Mouse (Mus musculus) T-helper 1 cell (primary cell): ENCODE measurements around the gene Abcg3.
"Not testable (repeated sequence)": the region's sequence is repeated elsewhere in the genome, so short reads cannot be mapped to it uniquely, and the experiment has no call there.

Source experiments
- in situ Hi-C: fragments of 300-600 bp; cut with MboI, MseI; formaldehyde crosslinking; loops from one replicate; pipeline ENCODE4 v1.15.1; 2025; ENCODE audit warnings: high pct_unique_total_duplicates

Gene Abcg3

GRCm38 (mm10) chr5:104982535-104982934 is at the start of gene Abcg3:
Abcg3 (minus strand) TSS chr5:104982718.
- in situ Hi-C loops: loop anchor here (10.0 kb wide), 1 partner anchor 332 kb away; no protein-coding TSS in a partner anchor

- in situ Hi-C loops: no loop called here
Measured at GRCm38 (mm10) chr5:105012551-105012950, 30.0 kb upstream of the Abcg3 start.

GRCm38 (mm10) chr5:105011570-105011969 is 29.1 kb upstream of the Abcg3 start:
- in situ Hi-C loops: no loop called here

- in situ Hi-C loops: no loop called here
Measured at GRCm38 (mm10) chr5:105010376-105010775, 27.9 kb upstream of the Abcg3 start.

GRCm38 (mm10) chr5:104989411-104989810 is 6.9 kb upstream of the Abcg3 start:
- in situ Hi-C loops: loop anchor here (10.0 kb wide), 1 partner anchor 325 kb away; no protein-coding TSS in a partner anchor

GRCm38 (mm10) chr5:104988000-104988399 is 5.5 kb upstream of the Abcg3 start:
- in situ Hi-C loops: loop anchor here (10.0 kb wide), 1 partner anchor 327 kb away; no protein-coding TSS in a partner anchor

GRCm38 (mm10) chr5:104986706-104987105 is 4.2 kb upstream of the Abcg3 start:
- in situ Hi-C loops: loop anchor here (10.0 kb wide), 1 partner anchor 328 kb away; no protein-coding TSS in a partner anchor

GRCm38 (mm10) chr5:104979040-104979513 is 3.4 kb downstream of the Abcg3 start:
- in situ Hi-C loops: no loop called here

GRCm38 (mm10) chr5:104958141-104958793 is 24.3 kb downstream of the Abcg3 start:
- in situ Hi-C loops: no loop called here

GRCm38 (mm10) chr5:104955208-104955607 is 27.3 kb downstream of the Abcg3 start:
- in situ Hi-C loops: no loop called here

- in situ Hi-C loops: no loop called here
Measured at GRCm38 (mm10) chr5:104946951-104947350, 35.6 kb downstream of the Abcg3 start.

GRCm38 (mm10) chr5:104934148-104934547 is 48.4 kb downstream of the Abcg3 start:
- in situ Hi-C loops: no loop called here

- in situ Hi-C loops: not testable (repeated sequence)
Measured at GRCm38 (mm10) chr5:104906556-104906955, 76.0 kb downstream of the Abcg3 start.
